In genomic region chr8:84782680-84783079, GRCm38 (mm10) we compare ENCODE assay signal across 13 mouse cellular contexts. TPM values are rescaled to one million over a fixed set of nuclear protein-coding genes. Genes with fewer than 3 reads are reported as not detected.
DNase-seq lines count a peak whose midpoint lies in the region; ATAC-seq and TF ChIP-seq lines count a peak whose summit lies in the region.
"Had no signal": no experiment of that assay in that cellular context is flagged by ENCODE, and none has a peak within 500 bp of the region (broad histone marks: within the 10 kb centered on the region; RNA-seq: fewer than 3 reads in every experiment).

No protein-coding gene starts in this region.

- peaks cover 62% of the 10 kb centered on the region for H3K4me1 ChIP-seq in hindbrain, embryonic 15.5 days (replicated peaks)
- peaks cover 69% of the 10 kb centered on the region for H3K4me1 ChIP-seq in hindbrain, embryonic 13.5 days (replicated peaks)
- peaks cover 49% of the 10 kb centered on the region for H3K4me1 ChIP-seq in forebrain, postnatal 0 days (ENCODE audit: insufficient read depth)
- H3K4me1 ChIP-seq: liver, embryonic 12.5 days had no signal

- peak overlapping the region; percentile 30; the same call in 1 of the 2 replicates for H3K27ac ChIP-seq in hindbrain, embryonic 15.5 days (replicated peaks)
- no peak overlapping the region for H3K27ac ChIP-seq in hindbrain, embryonic 13.5 days
- peak overlapping the region; percentile 95 for H3K27ac ChIP-seq in forebrain, postnatal 0 days (ENCODE audit: low read depth, low read length)
- H3K27ac ChIP-seq: heart, embryonic 10.5 days; kidney, embryonic 15.5 days; liver, embryonic 12.5 days had no signal

- no peak for ATAC-seq in hindbrain, embryonic 15.5 days (ENCODE audit: low FRiP score, low read depth)
- no peak for ATAC-seq in hindbrain, embryonic 13.5 days (ENCODE audit: low FRiP score)
- no peak for ATAC-seq in forebrain, postnatal 0 days
- ATAC-seq: liver, embryonic 12.5 days had no signal

- no peak overlapping the region for H3K9ac ChIP-seq in hindbrain, embryonic 15.5 days
- no peak overlapping the region for H3K9ac ChIP-seq in hindbrain, embryonic 13.5 days
- H3K9ac ChIP-seq in forebrain, postnatal 0 days: peak overlapping the region; percentile 70
- H3K9ac ChIP-seq: kidney, embryonic 15.5 days; liver, embryonic 12.5 days had no signal

- no peak overlapping the region for H3K4me2 ChIP-seq in hindbrain, embryonic 15.5 days
- H3K4me2 ChIP-seq in hindbrain, embryonic 13.5 days: no peak overlapping the region
- H3K4me2 ChIP-seq in forebrain, postnatal 0 days (ENCODE audit: low read depth): peak overlapping the region; percentile 57
- H3K4me2 ChIP-seq: kidney, embryonic 15.5 days; liver, embryonic 12.5 days had no signal

- peaks cover 70% of the 10 kb centered on the region for H3K27me3 ChIP-seq in hindbrain, embryonic 15.5 days
- peaks cover 99% of the 10 kb centered on the region for H3K27me3 ChIP-seq in hindbrain, embryonic 13.5 days
- H3K27me3 ChIP-seq in forebrain, postnatal 0 days (ENCODE audit: insufficient read depth, low read length): no peaks in the 10 kb centered on the region; the same call in none of the 2 replicates

- DNase-seq in cerebellum, postnatal 14 days: peak; percentile 70 to 74
- DNase-seq in cerebellum, postnatal 4 days (ENCODE audit: low spot score in 2 of 2): no peak
- DNase-seq in brain, embryonic 14.5 days (ENCODE audit: low read depth): peak; percentile 68
- peak; percentile 58 for DNase-seq in forebrain, postnatal 0 days
- DNase-seq in kidney, adult 8-10 months: no peak
- DNase-seq in spleen, adult 18-20 months: no peak
- DNase-seq: lung, postnatal 4 days had no signal

- H3K36me3 ChIP-seq in hindbrain, embryonic 15.5 days: no peaks in the 10 kb centered on the region
- no peaks in the 10 kb centered on the region for H3K36me3 ChIP-seq in hindbrain, embryonic 13.5 days
- no peaks in the 10 kb centered on the region for H3K36me3 ChIP-seq in forebrain, postnatal 0 days (ENCODE audit: insufficient read depth)
- H3K36me3 ChIP-seq: heart, embryonic 10.5 days; kidney, embryonic 15.5 days; liver, embryonic 12.5 days had no signal

- no peak for TF ChIP-seq CTCF in brain, embryonic 14.5 days (IDR thresholded peaks at IDR 0.05; ENCODE audit: borderline replicate concordance, extremely low read depth, insufficient read depth, insufficient read length)
- no peak for TF ChIP-seq CTCF in forebrain, postnatal 0 days (IDR thresholded peaks at IDR 0.05; ENCODE audit: low read depth)

- TF ChIP-seq POLR2A in brain, embryonic 14.5 days (IDR thresholded peaks at IDR 0.05; ENCODE audit: borderline replicate concordance, extremely low read depth, insufficient read depth, insufficient read length, poor library complexity, severe bottlenecking): no peak

- no peaks in the 10 kb centered on the region for H3K9me3 ChIP-seq in hindbrain, embryonic 15.5 days
- H3K9me3 ChIP-seq in hindbrain, embryonic 13.5 days: no peaks in the 10 kb centered on the region
- no peaks in the 10 kb centered on the region for H3K9me3 ChIP-seq in forebrain, postnatal 0 days (ENCODE audit: low read length)
- H3K9me3 ChIP-seq: heart, embryonic 10.5 days; kidney, embryonic 15.5 days; liver, embryonic 12.5 days had no signal

- H3K4me3 ChIP-seq in hindbrain, embryonic 15.5 days: no peak overlapping the region
- H3K4me3 ChIP-seq in hindbrain, embryonic 13.5 days: no peak overlapping the region
- no peak overlapping the region for H3K4me3 ChIP-seq in forebrain, postnatal 0 days (ENCODE audit: low read depth, low read length)
- H3K4me3 ChIP-seq: heart, embryonic 10.5 days; kidney, embryonic 15.5 days; liver, embryonic 12.5 days had no signal

- 14% methylated on average over 10 of the region's 10 CpGs for WGBS in hindbrain, embryonic 15.5 days
- 18% methylated on average over 10 of the region's 10 CpGs for WGBS in hindbrain, embryonic 13.5 days
- 24% methylated on average over 10 of the region's 10 CpGs for WGBS in forebrain, postnatal 0 days

RNA-seq across cellular contexts. Expression of gene Nfix, which starts 17.5 kb away (rescaled TPM):
- 71.2 and 87.6 TPM in 2 replicates for polyA plus RNA-seq in hindbrain, embryonic 15.5 days (2015; fragmentation: Nextera tagmentation; extraction: Ambion mirVana)
- 35.3 and 44.1 TPM in 2 replicates for polyA plus RNA-seq in hindbrain, embryonic 13.5 days (2015; fragmentation: Nextera tagmentation; extraction: Ambion mirVana)
- 34.0 and 46.8 TPM in 2 replicates for polyA plus RNA-seq in brain, embryonic 14.5 days (2012; rRNA removed)
- 111 and 116 TPM in 2 replicates for total RNA-seq in forebrain, postnatal 0 days (2014; rRNA removed)
- 347 and 376 TPM in 2 replicates for polyA plus RNA-seq in forebrain, postnatal 0 days (2015; fragmentation: Nextera tagmentation; extraction: Ambion mirVana)

RNA-seq across cellular contexts. Expression of gene Dand5, which starts 39.9 kb away (rescaled TPM):
- polyA plus RNA-seq in hindbrain, embryonic 15.5 days (2015; fragmentation: Nextera tagmentation; extraction: Ambion mirVana): 14.0 and 15.1 TPM in 2 replicates
- 10.8 and 11.5 TPM in 2 replicates for polyA plus RNA-seq in hindbrain, embryonic 13.5 days (2015; fragmentation: Nextera tagmentation; extraction: Ambion mirVana)
- 8.0 and 8.9 TPM in 2 replicates for polyA plus RNA-seq in brain, embryonic 14.5 days (2012; rRNA removed)
- 4.7 and 6.9 TPM in 2 replicates for total RNA-seq in forebrain, postnatal 0 days (2014; rRNA removed)
- 8.2 and 10.0 TPM in 2 replicates for polyA plus RNA-seq in forebrain, postnatal 0 days (2015; fragmentation: Nextera tagmentation; extraction: Ambion mirVana)

RNA-seq across cellular contexts. Expression of gene Gadd45gip1, which starts 48.6 kb away (rescaled TPM):
- polyA plus RNA-seq in hindbrain, embryonic 15.5 days (2015; fragmentation: Nextera tagmentation; extraction: Ambion mirVana): 39.7 and 40.6 TPM in 2 replicates
- polyA plus RNA-seq in hindbrain, embryonic 13.5 days (2015; fragmentation: Nextera tagmentation; extraction: Ambion mirVana): 37.3 and 37.8 TPM in 2 replicates
- 30.1 and 39.2 TPM in 2 replicates for polyA plus RNA-seq in brain, embryonic 14.5 days (2012; rRNA removed)
- total RNA-seq in forebrain, postnatal 0 days (2014; rRNA removed): 24.7 and 28.7 TPM in 2 replicates
- 36.7 and 40.8 TPM in 2 replicates for polyA plus RNA-seq in forebrain, postnatal 0 days (2015; fragmentation: Nextera tagmentation; extraction: Ambion mirVana)

RNA-seq across cellular contexts. Expression of gene Rad23a, which starts 57.8 kb away (rescaled TPM):
- 79.1 and 85.9 TPM in 2 replicates for polyA plus RNA-seq in hindbrain, embryonic 15.5 days (2015; fragmentation: Nextera tagmentation; extraction: Ambion mirVana)
- 83.2 and 85.5 TPM in 2 replicates for polyA plus RNA-seq in hindbrain, embryonic 13.5 days (2015; fragmentation: Nextera tagmentation; extraction: Ambion mirVana)
- polyA plus RNA-seq in brain, embryonic 14.5 days (2012; rRNA removed): 63.7 and 66.0 TPM in 2 replicates
- 32.2 and 55.3 TPM in 2 replicates for total RNA-seq in forebrain, postnatal 0 days (2014; rRNA removed)
- 63.5 and 77.4 TPM in 2 replicates for polyA plus RNA-seq in forebrain, postnatal 0 days (2015; fragmentation: Nextera tagmentation; extraction: Ambion mirVana)

RNA-seq across cellular contexts. Expression of gene G430095P16Rik, which starts 59.9 kb away (rescaled TPM):
- polyA plus RNA-seq in hindbrain, embryonic 15.5 days (2015; fragmentation: Nextera tagmentation; extraction: Ambion mirVana): 1.2 and 1.7 TPM in 2 replicates
- 1.0 and 2.3 TPM in 2 replicates for polyA plus RNA-seq in hindbrain, embryonic 13.5 days (2015; fragmentation: Nextera tagmentation; extraction: Ambion mirVana)
- polyA plus RNA-seq in brain, embryonic 14.5 days (2012; rRNA removed): 0.92 and 1.5 TPM in 2 replicates
- total RNA-seq in forebrain, postnatal 0 days (2014; rRNA removed): not detected in 2 replicates
- 0.56 and 1.0 TPM in 2 replicates for polyA plus RNA-seq in forebrain, postnatal 0 days (2015; fragmentation: Nextera tagmentation; extraction: Ambion mirVana)
- total RNA-seq: layer of hippocampus, postnatal 10 days had no signal

Comparison
In these comparisons a context has a peak if more than half of its experiments do, and no peak if none do; other contexts are left out.
1. DNase-seq: peak in cerebellum, postnatal 14 days (2 of 2), brain, embryonic 14.5 days (single experiment) and forebrain, postnatal 0 days (single experiment); none in cerebellum, postnatal 4 days (0 of 2), kidney, adult 8-10 months (0 of 2) and spleen, adult 18-20 months (0 of 2).